Mouse (Mus musculus): ENCODE results near the gene Oxld1.
"Not testable (repeated sequence)": the region's sequence is repeated elsewhere in the genome, so short reads cannot be mapped to it uniquely, and the experiment has no call there.

The Oxld1 gene

GRCm38 (mm10) chr11:120423569-120424295 is 34.1 kb downstream of the Oxld1 start:
- DNase-seq (ENCODE audit: low read depth, low spot score), result peak; percentile 76

GRCm38 (mm10) chr11:120422651-120423568 is 35.0 kb downstream of the Oxld1 start:
- no peak for DNase-seq (ENCODE audit: low read depth, low spot score)

GRCm38 (mm10) chr11:120418592-120418991 is 39.3 kb downstream of the Oxld1 start:
- no peak for DNase-seq (ENCODE audit: low read depth, low spot score)

- no peak for DNase-seq (ENCODE audit: low read depth, low spot score)
Observed at GRCm38 (mm10) chr11:120417852-120418251, 40.0 kb downstream of the Oxld1 start.

GRCm38 (mm10) chr11:120413621-120414020 is 44.2 kb downstream of the Oxld1 start:
- not testable (repeated sequence) for DNase-seq (ENCODE audit: low read depth, low spot score)

Measured in WW6 (cell line).